Mouse (Mus musculus) retina, embryonic 14.5 days (tissue): ENCODE measurements at regions not wholly inside any gene's neighbourhood (a gene's known extent, or its start where the extent isn't known, plus 50 kb on each side); places are given as distances from the start of the nearest gene placed in this dataset.

Experiments
- DNase-seq: peaks from one replicate; pipeline ENCODE4 v3.0.0-alpha.2; 2015; ENCODE audit warnings: low spot score

GRCm38 (mm10) chr12:39840179-39840578 lies 197.6 kb downstream of the Arl4a start:
- no peak for DNase-seq

GRCm38 (mm10) chr12:39831079-39831478 lies 206.7 kb downstream of the Arl4a start:
- DNase-seq = peak; percentile 23

GRCm38 (mm10) chr12:39830530-39830929 lies 207.3 kb downstream of the Arl4a start:
- DNase-seq = no peak

- no peak for DNase-seq
These were observed 215.2 kb downstream of the Arl4a start for GRCm38 (mm10) chr12:39822671-39823070.

GRCm38 (mm10) chr12:39801536-39801935 lies 236.3 kb downstream of the Arl4a start:
- DNase-seq = no peak

GRCm38 (mm10) chr12:39797843-39798242 lies 240.0 kb downstream of the Arl4a start:
- DNase-seq = no peak

GRCm38 (mm10) chr12:39796939-39797338 lies 240.9 kb downstream of the Arl4a start:
- no peak for DNase-seq

- DNase-seq = no peak
These were observed 252.8 kb downstream of the Arl4a start for GRCm38 (mm10) chr12:39785026-39785425.

GRCm38 (mm10) chr12:39784532-39784931 lies 253.3 kb downstream of the Arl4a start:
- DNase-seq = no peak

GRCm38 (mm10) chr12:39776173-39776572 lies 261.7 kb downstream of the Arl4a start:
- no peak for DNase-seq

- no peak for DNase-seq
These were observed 270.8 kb downstream of the Arl4a start for GRCm38 (mm10) chr12:39766988-39767387.

- DNase-seq = no peak
These were observed 274.3 kb downstream of the Arl4a start for GRCm38 (mm10) chr12:39763529-39763928.

GRCm38 (mm10) chr12:39761946-39762345 lies 275.9 kb downstream of the Arl4a start:
- DNase-seq = no peak

- no peak for DNase-seq
These were observed 276.5 kb downstream of the Arl4a start for GRCm38 (mm10) chr12:39761326-39761725.

- no peak for DNase-seq
These were observed 279.9 kb downstream of the Arl4a start for GRCm38 (mm10) chr12:39757975-39758374.

- DNase-seq = no peak
These were observed 286.0 kb downstream of the Arl4a start for GRCm38 (mm10) chr12:39751850-39752249.

- DNase-seq = peak; percentile 33
These were observed 295.4 kb downstream of the Arl4a start for GRCm38 (mm10) chr12:39742156-39743063.

GRCm38 (mm10) chr12:39741051-39741847 lies 296.6 kb downstream of the Arl4a start:
- DNase-seq = peak; percentile 46

- no peak for DNase-seq
These were observed 300.9 kb downstream of the Arl4a start for GRCm38 (mm10) chr12:39736966-39737365.

GRCm38 (mm10) chr12:39736097-39736920 lies 301.5 kb downstream of the Arl4a start:
- DNase-seq = no peak

GRCm38 (mm10) chr12:39734176-39734575 lies 303.6 kb downstream of the Arl4a start:
- DNase-seq = no peak

- DNase-seq = no peak
These were observed 306.6 kb downstream of the Arl4a start for GRCm38 (mm10) chr12:39731177-39731576.
